Mouse (Mus musculus) brain, embryonic 14.5 days (tissue): ENCODE measurements around the gene Bmpr2.

ENCODE experiments used
- CTCF ChIP-seq: fragments of 200-500 bp; IDR thresholded peaks from 2 replicates; pipeline ENCODE4 v1.5.1; 2012; ENCODE audit warnings: inconsistent platforms, mild to moderate bottlenecking, moderate library complexity, borderline replicate concordance; ENCODE audit not compliant: insufficient read depth, insufficient read length; ENCODE audit errors: extremely low read depth
- POLR2A ChIP-seq: fragments of 200-500 bp; IDR thresholded peaks from 2 replicates; pipeline ENCODE4 v1.6.1; 2012; ENCODE audit warnings: mild to moderate bottlenecking, inconsistent platforms, borderline replicate concordance; ENCODE audit not compliant: poor library complexity, insufficient read depth, insufficient read length, severe bottlenecking; ENCODE audit errors: extremely low read depth

GRCm38 (mm10) chr1:59830194-59830593 is 67.0 kb downstream of the Bmpr2 start:
- no peak for TF ChIP-seq POLR2A
- TF ChIP-seq CTCF: no peak
